7 mouse cellular contexts compared by ENCODE assay signal in the genomic region with DNA sequence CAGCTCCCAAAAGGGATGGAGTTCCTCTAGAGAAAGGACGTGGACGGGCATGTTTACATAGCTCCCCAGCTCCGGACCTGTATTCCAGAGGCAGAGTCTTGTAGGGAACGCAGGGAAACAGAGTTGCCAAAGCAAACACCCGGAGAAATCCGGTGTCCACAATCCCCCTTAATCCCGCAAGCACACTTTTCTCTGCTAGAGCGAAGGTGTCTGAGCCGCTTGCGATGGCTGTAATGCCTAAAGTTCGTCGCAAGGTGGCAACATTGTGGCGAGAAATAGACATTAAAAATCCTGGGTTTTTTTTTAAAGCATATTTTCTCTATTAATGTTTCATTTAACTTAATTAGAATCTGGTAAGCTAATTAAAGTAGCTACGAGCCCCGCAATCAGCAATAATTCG. TPM values are rescaled to one million over a fixed set of nuclear protein-coding genes. Genes with fewer than 3 reads are reported as not detected.
DNase-seq lines count a peak whose midpoint lies in the region; ATAC-seq and TF ChIP-seq lines count a peak whose summit lies in the region.

No protein-coding gene starts in this region.

- no peak for TF ChIP-seq POLR2A in cerebellum, adult 2 months (IDR thresholded peaks at IDR 0.05; ENCODE audit: borderline replicate concordance, insufficient read depth, low read length)

- no peak overlapping the region for H3K27ac ChIP-seq in cerebellum, adult 2 months (ENCODE audit: insufficient read depth, low read length)
- no peak overlapping the region for H3K27ac ChIP-seq in kidney, embryonic 16.5 days (ENCODE audit: low read length)

- no peak for ATAC-seq in kidney, embryonic 16.5 days (ENCODE audit: low FRiP score, low TSS enrichment)

- no peaks in the 10 kb centered on the region for H3K79me2 ChIP-seq in C2C12 (ENCODE audit: control insufficient read depth, insufficient read depth)

- peak overlapping the region; percentile 49 for H3K4me2 ChIP-seq in kidney, embryonic 16.5 days (replicated peaks; ENCODE audit: low read depth, low read length)

- peaks cover 6% of the 10 kb centered on the region for H3K4me1 ChIP-seq in cerebellum, adult 2 months (ENCODE audit: control insufficient read depth, insufficient read depth, low read length)
- H3K4me1 ChIP-seq in kidney, embryonic 16.5 days (ENCODE audit: insufficient read depth, low read length), result peaks cover 43% of the 10 kb centered on the region

- H3K4me3 ChIP-seq in C2C12 (ENCODE audit: insufficient read depth, poor library complexity, severe bottlenecking), result no peak overlapping the region
- peak overlapping the region; percentile 61 for H3K4me3 ChIP-seq in cerebellum, adult 2 months (replicated peaks; ENCODE audit: insufficient read depth, low read depth, low read length)
- peak overlapping the region; percentile 39 for H3K4me3 ChIP-seq in kidney, embryonic 16.5 days (ENCODE audit: low read length)

- peaks cover 56% of the 10 kb centered on the region for H3K27me3 ChIP-seq in C2C12 (ENCODE audit: control insufficient read depth, insufficient read depth, insufficient read length)
- H3K27me3 ChIP-seq in cerebellum, adult 2 months (ENCODE audit: control insufficient read depth, insufficient read depth, low read length), result peaks cover 26% of the 10 kb centered on the region; the same call in 1 of the 2 replicates
- H3K27me3 ChIP-seq in kidney, embryonic 16.5 days (ENCODE audit: insufficient read depth, low read length), result peaks cover 73% of the 10 kb centered on the region

- no peak overlapping the region for H3ac ChIP-seq in C2C12 (ENCODE audit: control insufficient read depth, insufficient read length, low read depth)

- TF ChIP-seq CTCF in C2C12 (IDR thresholded peaks at IDR 0.05; ENCODE audit: control insufficient read depth, insufficient read depth, insufficient read length), result peak; percentile 41
- TF ChIP-seq CTCF in cerebellum, adult 2 months (IDR thresholded peaks at IDR 0.05; ENCODE audit: borderline replicate concordance, insufficient read depth, low read depth, low read length), result peak; percentile 74

- WGBS in cerebellum, adult 2 months, result under 1% methylated on average over 16 of the region's 16 CpGs
- WGBS in kidney, embryonic 16.5 days, result under 1% methylated on average over 16 of the region's 16 CpGs

- no peaks in the 10 kb centered on the region for H3K36me3 ChIP-seq in C2C12 (ENCODE audit: control insufficient read depth, insufficient read depth)
- H3K36me3 ChIP-seq in kidney, embryonic 16.5 days (ENCODE audit: insufficient read depth, low read length), result no peaks in the 10 kb centered on the region

- H3K9me3 ChIP-seq in kidney, embryonic 16.5 days (ENCODE audit: low read length), result no peaks in the 10 kb centered on the region

- no peaks in the 10 kb centered on the region for H3K79me3 ChIP-seq in C2C12 (ENCODE audit: low read depth)

- H3K9ac ChIP-seq in kidney, embryonic 16.5 days (replicated peaks; ENCODE audit: low read length), result 0 out of 2 replicates have a peak overlapping the region, but pooled peaks have one; percentile 32

- peak; percentile 58 for DNase-seq in 416B (ENCODE audit: low read depth)
- peak; percentile 59 to 77 for DNase-seq in cerebellum, adult 2 months
- peak; percentile 42 for DNase-seq in heart, adult 8-10 months (ENCODE audit: low spot score)
- DNase-seq in lung, postnatal 14 days, result peak; percentile 70
- DNase-seq in right cerebral cortex, postnatal 25 days, result peak; percentile 59

TF ChIP-seq in C2C12, 6 proteins besides CTCF, POLR2A, EP300 and RAD21:
- TF ChIP-seq MAX (IDR thresholded peaks at IDR 0.05), result no peak
- TF ChIP-seq MYOG (IDR thresholded peaks at IDR 0.05; ENCODE audit: control insufficient read depth, extremely low read depth, insufficient read length), result no peak
- no peak for TF ChIP-seq FOSL1 (IDR thresholded peaks at IDR 0.05; ENCODE audit: insufficient read depth, low read length, poor library complexity, severe bottlenecking)
- TF ChIP-seq MYOD1 (IDR thresholded peaks at IDR 0.05; ENCODE audit: control insufficient read depth, insufficient read length, low read depth), result no peak
- no peak for TF ChIP-seq USF1 (IDR thresholded peaks at IDR 0.05; ENCODE audit: low read depth)
- TF ChIP-seq CEBPB (IDR thresholded peaks at IDR 0.05; ENCODE audit: low read depth), result no peak

RNA-seq across cellular contexts. Expression of gene Skor1, which starts 13.0 kb away (rescaled TPM):
- not detected for polyA plus RNA-seq in C2C12 (2012; fragmentation: generic; extraction: Trizol)
- 7.1 and 9.2 TPM in 2 replicates for polyA plus RNA-seq in cerebellum, adult 2 months (2012; rRNA removed)
- total RNA-seq in heart, adult 8-10 months (2022), result under 1 TPM in 3 of 4 experiments, not detected in 1; 0.08 to 0.20 (median 0.12) TPM
- not detected in 2 replicates for polyA plus RNA-seq in kidney, embryonic 16.5 days (2015; fragmentation: Nextera tagmentation; extraction: Ambion mirVana)
